Mouse (Mus musculus) kidney, embryonic 16.5 days (tissue): ENCODE measurements around the gene Ehf. TPM values are rescaled to one million over a fixed set of nuclear protein-coding genes. Genes with fewer than 3 reads are reported as not detected.

Experiments used
- ATAC-seq: fragments of 200-750 bp; cut with Nextera tagmentation; 2 replicates; pipeline ENCODE4 v1.8.0; 2017; ENCODE audit warnings: moderate TSS enrichment; ENCODE audit not compliant: low FRiP score, low TSS enrichment
- H3K27ac ChIP-seq: fragments of 300-500 bp; sonication (generic); 2 replicates; pipeline ENCODE4 v1.5.1; 2014; ENCODE audit warnings: low read length
- H3K27me3 ChIP-seq: fragments of 300-500 bp; sonication (generic); 2 replicates; pipeline ENCODE4 v1.6.1; 2014; ENCODE audit warnings: low read length, control low read depth, mixed read lengths; ENCODE audit not compliant: insufficient read depth
- H3K36me3 ChIP-seq: fragments of 300-500 bp; sonication (generic); 2 replicates; pipeline ENCODE4 v1.6.1; 2014; ENCODE audit warnings: low read length, control low read depth, mixed read lengths; ENCODE audit not compliant: insufficient read depth
- H3K4me1 ChIP-seq: fragments of 300-500 bp; sonication (generic); 2 replicates; pipeline ENCODE4 v1.6.1; 2014; ENCODE audit warnings: low read length, control low read depth, mixed read lengths; ENCODE audit not compliant: insufficient read depth
- H3K4me2 ChIP-seq: fragments of 300-500 bp; sonication (generic); replicated peaks from 2 replicates; pipeline ENCODE4 v1.6.1; 2014; ENCODE audit warnings: low read depth, low read length
- H3K4me3 ChIP-seq: fragments of 300-500 bp; sonication (generic); 2 replicates; pipeline ENCODE4 v1.5.1; 2014; ENCODE audit warnings: mild to moderate bottlenecking, low read length
- H3K9ac ChIP-seq: fragments of 300-500 bp; sonication (generic); replicated peaks from 2 replicates; pipeline ENCODE4 v1.6.1; 2014; ENCODE audit warnings: low read length
- H3K9me3 ChIP-seq: fragments of 300-500 bp; sonication (generic); 2 replicates; pipeline ENCODE4 v1.6.1; 2016; ENCODE audit warnings: low read length, control low read depth
- WGBS: fragments of 180-500 bp; shearing (Covaris S2); extraction: QIAGEN DNeasy Blood & Tissue Kit; methylation state at CpG from one replicate; pipeline ENCODE4 v1.1.7; 2014; 5-methylcytosine and 5-hydroxymethylcytosine counted together
- polyA plus RNA-seq: library from polyadenylated mRNA; unstranded; fragments of >200 nt; fragmentation: Nextera tagmentation; extraction: Ambion mirVana; gene quantifications from 2 replicates; pipeline ENCODE4 v1.2.1, GENCODE M21; 2015

Gene Ehf
- polyA plus RNA-seq, 1 experiment from 2014 or later: 25.7 TPM

- no peaks in the 10 kb centered on the region for H3K36me3 ChIP-seq
- no peak overlapping the region for H3K4me3 ChIP-seq
- H3K27ac ChIP-seq: no peak overlapping the region
- WGBS: 76% methylated on average over 3 of the region's 3 CpGs
- H3K4me2 ChIP-seq: no peak overlapping the region
- H3K9me3 ChIP-seq: no peaks in the 10 kb centered on the region
- H3K27me3 ChIP-seq: no peaks in the 10 kb centered on the region
- no peak for ATAC-seq
- H3K9ac ChIP-seq: no peak overlapping the region
- no peaks in the 10 kb centered on the region for H3K4me1 ChIP-seq
These were observed 28.7 kb upstream of the Ehf start for GRCm38 (mm10) chr2:103331666-103332191.

GRCm38 (mm10) chr2:103328731-103329130 is 25.7 kb upstream of the Ehf start:
- no peaks in the 10 kb centered on the region for H3K36me3 ChIP-seq
- ATAC-seq: no peak
- H3K9me3 ChIP-seq: no peaks in the 10 kb centered on the region
- H3K9ac ChIP-seq: no peak overlapping the region
- no peak overlapping the region for H3K4me3 ChIP-seq
- no peaks in the 10 kb centered on the region for H3K27me3 ChIP-seq
- no peak overlapping the region for H3K4me2 ChIP-seq
- WGBS: 87% methylated on average over 4 of the region's 4 CpGs
- H3K4me1 ChIP-seq: peaks cover 14% of the 10 kb centered on the region
- H3K27ac ChIP-seq: no peak overlapping the region

GRCm38 (mm10) chr2:103325301-103326048 is 22.4 kb upstream of the Ehf start:
- peaks cover 15% of the 10 kb centered on the region for H3K4me1 ChIP-seq
- H3K4me2 ChIP-seq: no peak overlapping the region
- no peak overlapping the region for H3K9ac ChIP-seq
- no peaks in the 10 kb centered on the region for H3K9me3 ChIP-seq
- peak overlapping the region; percentile 52; the same call in 1 of the 2 replicates for H3K27ac ChIP-seq
- H3K27me3 ChIP-seq: no peaks in the 10 kb centered on the region
- ATAC-seq: peak; percentile 67; the same call in 1 of the 2 replicates
- H3K36me3 ChIP-seq: no peaks in the 10 kb centered on the region
- H3K4me3 ChIP-seq: no peak overlapping the region
- 71% methylated on average over 7 of the region's 7 CpGs for WGBS

- H3K4me2 ChIP-seq: no peak overlapping the region
- H3K9me3 ChIP-seq: no peaks in the 10 kb centered on the region
- peaks cover 15% of the 10 kb centered on the region for H3K4me1 ChIP-seq
- no peaks in the 10 kb centered on the region for H3K36me3 ChIP-seq
- H3K4me3 ChIP-seq: no peak overlapping the region
- 0 out of 2 replicates have a peak overlapping the region, but pooled peaks have one; percentile 6 for H3K27ac ChIP-seq
- H3K27me3 ChIP-seq: no peaks in the 10 kb centered on the region
- no peak; the same call in 1 of the 2 replicates for ATAC-seq
- no peak overlapping the region for H3K9ac ChIP-seq
- WGBS: 65% methylated on average over 2 of the region's 2 CpGs
These were observed 21.2 kb upstream of the Ehf start for GRCm38 (mm10) chr2:103324320-103324719.

GRCm38 (mm10) chr2:103322171-103322570 is 19.1 kb upstream of the Ehf start:
- H3K4me1 ChIP-seq: peaks cover 15% of the 10 kb centered on the region
- H3K4me3 ChIP-seq: no peak overlapping the region
- H3K27me3 ChIP-seq: no peaks in the 10 kb centered on the region
- no peak overlapping the region for H3K9ac ChIP-seq
- H3K9me3 ChIP-seq: no peaks in the 10 kb centered on the region
- no peak overlapping the region for H3K27ac ChIP-seq
- ATAC-seq: no peak
- no peaks in the 10 kb centered on the region for H3K36me3 ChIP-seq
- 50% methylated on average over 1 of the region's 1 CpGs for WGBS
- H3K4me2 ChIP-seq: no peak overlapping the region

GRCm38 (mm10) chr2:103321638-103322037 is 18.6 kb upstream of the Ehf start:
- no peaks in the 10 kb centered on the region for H3K27me3 ChIP-seq
- H3K27ac ChIP-seq: no peak overlapping the region
- H3K9me3 ChIP-seq: no peaks in the 10 kb centered on the region
- no peak overlapping the region for H3K4me2 ChIP-seq
- 86% methylated on average over 4 of the region's 4 CpGs for WGBS
- H3K36me3 ChIP-seq: no peaks in the 10 kb centered on the region
- ATAC-seq: no peak
- H3K4me3 ChIP-seq: no peak overlapping the region
- no peak overlapping the region for H3K9ac ChIP-seq
- H3K4me1 ChIP-seq: peaks cover 15% of the 10 kb centered on the region

GRCm38 (mm10) chr2:103314002-103314401 is 10.9 kb upstream of the Ehf start:
- H3K9ac ChIP-seq: no peak overlapping the region
- no peak overlapping the region for H3K27ac ChIP-seq
- WGBS: 33% methylated on average over 4 of the region's 4 CpGs
- H3K4me3 ChIP-seq: no peak overlapping the region
- no peak for ATAC-seq
- H3K4me2 ChIP-seq: no peak overlapping the region
- H3K27me3 ChIP-seq: no peaks in the 10 kb centered on the region
- H3K9me3 ChIP-seq: no peaks in the 10 kb centered on the region
- no peaks in the 10 kb centered on the region; the same call in 1 of the 2 replicates for H3K4me1 ChIP-seq
- no peaks in the 10 kb centered on the region for H3K36me3 ChIP-seq

- Histone ChIP-seq H3K27me3 (no peaks in the 10 kb centered on the region), H3K4me3 (no peak overlapping the region), H3K36me3 (no peaks in the 10 kb centered on the region), H3K4me1 (no peaks in the 10 kb centered on the region; the same call in 1 of the 2 replicates), H3K9me3 (no peaks in the 10 kb centered on the region), H3K9ac (no peak overlapping the region), H3K27ac (no peak overlapping the region), H3K4me2 (no peak overlapping the region)
- ATAC-seq: no peak
- WGBS: 44% methylated on average over 4 of the region's 4 CpGs
These were observed 9.6 kb upstream of the Ehf start for GRCm38 (mm10) chr2:103312640-103313039.

GRCm38 (mm10) chr2:103310663-103311062 is 7.6 kb upstream of the Ehf start:
- H3K27me3 ChIP-seq: no peaks in the 10 kb centered on the region
- H3K4me3 ChIP-seq: no peak overlapping the region
- no peaks in the 10 kb centered on the region for H3K36me3 ChIP-seq
- no peak overlapping the region for H3K9ac ChIP-seq
- H3K27ac ChIP-seq: no peak overlapping the region
- H3K4me1 ChIP-seq: no peaks in the 10 kb centered on the region; the same call in 1 of the 2 replicates
- H3K9me3 ChIP-seq: no peaks in the 10 kb centered on the region
- ATAC-seq: no peak
- no peak overlapping the region for H3K4me2 ChIP-seq
- WGBS: 61% methylated on average over 5 of the region's 5 CpGs

- no peak overlapping the region for H3K9ac ChIP-seq
- ATAC-seq: no peak
- no peaks in the 10 kb centered on the region for H3K9me3 ChIP-seq
- no peak overlapping the region for H3K4me2 ChIP-seq
- no peaks in the 10 kb centered on the region for H3K4me1 ChIP-seq
- WGBS: 45% methylated on average over 6 of the region's 6 CpGs
- H3K27me3 ChIP-seq: no peaks in the 10 kb centered on the region
- no peak overlapping the region for H3K27ac ChIP-seq
- H3K4me3 ChIP-seq: no peak overlapping the region
- H3K36me3 ChIP-seq: no peaks in the 10 kb centered on the region
These were observed 3.6 kb upstream of the Ehf start for GRCm38 (mm10) chr2:103306686-103307085.
